Mouse (Mus musculus) heart, postnatal 10 days (tissue): ENCODE data around the gene Zfp94. TPM values are rescaled to one million over a fixed set of nuclear protein-coding genes. Genes with fewer than 3 reads are reported as not detected.
"Not testable (repeated sequence)": the region's sequence is repeated elsewhere in the genome, so short reads cannot be mapped to it uniquely, and the experiment has no call there.

Experiments used
- DNase-seq, 2 experiments: peaks; one replicate each; pipeline ENCODE4 v3.0.0; 2021
- intact Hi-C: fragments of 180-260 bp; cut with DNase I; formaldehyde crosslinking; loops from one replicate; pipeline ENCODE4 v1.15.1; 2025
- microRNA-seq, 2 experiments: library from miRNA; unstranded; fragments of <30 nt; microRNA quantifications; one replicate each; pipeline ENCODE4 v1.2.0; 2022
- total RNA-seq, 2 experiments: library from RNA; stranded (reverse); gene quantifications; 2 replicates each; pipeline ENCODE4 v1.2.3; 2021

The Zfp94 gene
- total RNA-seq, 2 experiments from 2014 or later = 2.2 to 2.5 TPM

DNA sequence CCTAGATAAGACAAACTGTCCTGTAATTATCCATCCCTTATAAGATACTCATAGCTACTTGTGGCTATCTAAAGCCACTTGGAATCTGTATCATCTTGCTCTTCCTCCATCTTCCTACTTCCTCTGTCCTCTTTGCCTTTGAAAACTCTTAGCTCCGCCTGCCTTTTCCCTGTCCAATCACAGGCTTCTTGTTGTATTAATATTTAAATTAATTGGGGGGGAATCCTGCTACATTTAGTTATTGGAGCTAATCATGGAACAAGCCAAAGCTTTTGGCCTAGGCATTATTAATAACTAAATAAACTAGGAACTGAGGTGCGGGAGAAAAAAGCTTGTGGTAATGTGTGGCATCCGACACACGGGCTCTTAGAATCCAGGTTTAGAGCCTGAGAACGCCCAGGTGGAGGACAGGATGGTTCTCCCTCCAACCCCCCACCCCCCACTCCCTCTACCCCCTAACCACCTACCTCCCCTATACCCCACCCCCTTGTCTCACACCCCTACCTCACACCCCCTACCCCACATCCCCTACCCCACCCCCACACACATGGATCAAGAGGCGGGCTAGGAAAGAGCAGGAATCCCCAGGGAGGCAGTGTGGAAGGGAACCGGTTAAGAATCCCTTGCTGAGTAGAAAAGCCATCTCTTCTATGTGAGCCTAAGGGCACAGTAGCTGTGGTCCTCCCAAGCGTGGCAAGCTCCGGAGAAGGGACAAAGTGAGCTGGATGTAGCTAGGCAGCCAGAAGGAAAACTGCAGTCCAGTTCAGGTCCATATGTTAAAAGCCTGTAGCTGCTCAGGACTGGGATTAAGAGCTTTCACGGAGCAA, 36.2 kb downstream of the Zfp94 start:
- no peak for DNase-seq
- intact Hi-C loops = no loop called here

GRCm38 (mm10) chr7:24278771-24279170, 37.7 kb downstream of the Zfp94 start:
- intact Hi-C loops, DNase-seq: not testable (repeated sequence)

- DNase-seq = no peak
- intact Hi-C loops = loop anchor here (5.0 kb wide), 1 partner anchor 142 kb away; the partner anchor contains the start of gene Zfp235
These were observed 42.0 kb downstream of the Zfp94 start for GRCm38 (mm10) chr7:24274456-24274855.

DNA sequence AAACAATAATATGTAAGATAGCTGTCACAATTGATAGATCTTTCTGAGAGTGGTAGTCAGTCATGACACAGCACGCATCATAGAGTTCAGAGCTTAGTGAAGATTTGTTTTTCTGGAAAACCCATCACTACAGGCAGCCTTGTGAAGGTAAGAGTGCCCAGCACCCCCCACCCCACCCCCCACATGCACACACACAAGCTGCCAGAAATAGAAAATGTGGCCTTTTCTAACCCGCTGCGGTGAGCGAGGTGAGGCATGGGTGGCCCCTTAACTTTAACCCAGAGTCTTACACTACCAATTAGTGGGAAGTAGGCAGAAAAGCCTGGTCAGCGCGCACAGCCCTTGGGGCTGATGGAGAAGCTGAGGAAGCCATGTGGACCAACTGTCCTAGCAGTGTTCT, 45.3 kb downstream of the Zfp94 start:
- intact Hi-C loops = loop anchor here (5.0 kb wide), 1 partner anchor 139 kb away; the partner anchor contains the start of gene Zfp235
- no peak for DNase-seq

DNA sequence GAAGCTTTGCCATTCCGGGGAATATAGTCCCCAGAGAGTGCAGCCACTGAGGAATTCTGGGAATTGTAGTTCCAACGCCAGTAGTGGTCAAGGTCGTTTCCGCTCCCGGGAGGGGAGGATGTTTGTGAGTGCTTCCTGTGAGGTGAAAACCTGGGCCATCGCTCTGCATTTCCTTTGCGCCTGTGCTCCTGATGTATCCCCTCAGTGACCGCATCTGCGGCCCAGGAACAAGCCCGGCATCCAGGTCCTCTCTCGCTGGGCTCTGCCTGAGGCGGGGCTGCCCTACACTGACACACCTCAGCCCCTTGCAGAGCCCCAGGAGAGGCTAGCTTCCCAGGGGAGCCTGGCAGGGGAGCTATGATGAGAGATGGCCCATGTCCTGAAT, 46.2 kb downstream of the Zfp94 start, which contains the start of gene Zfp93:
Gene Zfp93, plus strand, starts transcription at position 133 of the 385 bp plus-strand sequence.
- intact Hi-C loops = loop anchor here (1.0 to 5.0 kb wide), 2 partner anchors 16 to 138 kb away; partner anchors contain the start of genes Zfp108 and Zfp235
- DNase-seq = peak; percentile 80 to 81

DNA sequence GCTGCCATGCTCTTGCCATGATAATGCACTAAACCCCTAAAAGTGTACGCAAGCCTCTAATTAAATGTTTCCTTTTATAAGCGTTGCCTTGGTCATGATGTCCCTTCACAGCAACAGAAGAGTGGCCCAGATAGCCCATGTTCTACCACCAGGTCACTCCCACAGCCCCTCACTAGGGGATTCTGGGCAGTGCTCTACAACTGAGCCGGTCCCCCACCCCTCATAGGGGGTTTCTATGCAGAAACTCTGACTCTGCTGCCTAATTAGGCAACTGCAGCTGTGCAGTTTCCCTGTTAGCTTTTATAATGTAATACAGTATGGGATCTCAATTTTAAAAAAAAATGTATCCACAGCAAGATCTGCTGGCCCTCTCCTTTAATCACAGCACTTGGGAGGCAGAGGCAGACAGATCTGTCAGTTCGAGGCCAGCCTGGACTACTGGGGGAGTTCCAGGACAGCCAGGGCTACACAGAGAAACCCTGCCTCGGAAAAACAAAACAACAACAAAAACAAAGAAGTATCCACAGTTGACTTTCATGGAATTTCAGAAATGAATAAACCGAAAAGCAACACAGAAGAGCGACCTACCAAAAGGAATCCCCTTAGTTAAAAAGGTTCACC, 46.7 kb downstream of the Zfp94 start:
- intact Hi-C loops = loop anchor here (1.0 to 5.0 kb wide), 2 partner anchors 15 to 137 kb away; partner anchors contain the start of genes Zfp108 and Zfp235
- no peak for DNase-seq

DNA sequence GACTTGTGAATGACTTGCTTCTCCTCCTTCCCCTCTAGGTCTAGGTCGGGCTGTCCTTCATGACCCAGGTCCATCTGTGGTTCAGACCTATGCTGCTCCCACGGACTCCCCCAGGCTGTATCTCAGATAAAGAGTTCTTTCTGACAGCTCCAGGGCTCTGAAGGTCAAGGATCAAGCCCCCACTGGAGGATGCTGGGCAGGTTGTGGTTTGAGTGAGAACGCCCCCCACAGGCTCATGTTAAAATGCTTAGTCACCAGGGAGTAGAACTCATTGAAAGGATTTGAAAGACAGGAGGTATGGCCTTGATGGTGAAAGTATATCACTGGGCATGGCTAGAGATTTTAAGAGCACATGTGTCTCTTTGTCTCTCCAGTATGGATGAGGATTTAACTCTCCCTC, 47.2 kb downstream of the Zfp94 start:
- intact Hi-C loops = no loop called here
- DNase-seq = no peak

DNA sequence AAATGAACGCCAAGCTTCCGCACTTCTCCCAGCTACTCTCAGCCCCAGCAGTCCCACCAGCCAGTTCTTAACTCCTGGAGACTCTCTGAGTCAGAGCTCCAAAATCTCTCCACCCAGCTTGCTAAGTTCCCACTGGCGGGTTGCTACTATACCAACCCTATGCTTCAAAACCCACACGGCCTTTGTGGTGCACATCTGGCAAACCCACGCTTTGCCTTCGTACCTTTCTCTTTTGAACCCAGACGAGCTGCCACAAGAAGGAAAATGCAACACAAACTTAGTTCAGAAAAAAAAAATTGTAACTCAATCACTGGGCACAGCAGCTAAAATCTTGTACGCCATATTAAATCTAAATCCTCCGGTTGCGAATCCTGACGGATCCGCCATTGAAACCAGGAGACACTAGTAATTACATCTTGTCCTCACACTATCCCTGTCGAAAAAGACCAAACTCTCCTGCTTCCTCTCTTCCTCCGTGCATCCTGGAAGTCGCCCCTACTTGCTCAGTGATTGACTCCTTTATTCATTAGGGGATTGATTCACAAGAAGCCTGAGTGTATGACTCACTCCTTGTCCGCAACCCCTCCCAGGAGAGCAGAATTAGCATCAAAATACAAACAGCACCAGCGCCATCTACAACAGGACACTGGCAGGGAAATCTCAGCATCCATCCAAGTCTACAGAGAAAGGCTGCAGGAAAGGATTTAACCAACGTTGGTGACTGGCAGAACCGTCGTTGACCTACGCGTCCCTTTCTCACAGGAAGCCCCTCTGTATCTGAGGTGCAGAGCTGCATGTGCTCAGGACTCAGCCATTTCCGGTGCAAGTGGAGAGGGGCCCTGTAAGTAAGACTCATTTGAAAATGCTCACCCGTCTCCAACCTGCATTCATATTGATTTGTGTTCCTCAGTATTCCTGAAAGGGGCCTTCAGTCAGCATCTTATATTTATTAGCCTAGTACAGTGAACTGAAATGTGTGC, 48.0 kb downstream of the Zfp94 start:
- intact Hi-C loops = no loop called here
- DNase-seq = no peak

GRCm38 (mm10) chr7:24260000-24260312, 56.5 kb downstream of the Zfp94 start:
- intact Hi-C loops = loop anchor here (10.0 kb wide), 1 partner anchor 55 kb away; the partner anchor contains the start of gene Zfp94
- no peak for DNase-seq

GRCm38 (mm10) chr7:24259306-24259999, 57.0 kb downstream of the Zfp94 start:
- DNase-seq = no peak
- intact Hi-C loops = loop anchor here (10.0 kb wide), 1 partner anchor 55 kb away; the partner anchor contains the start of gene Zfp94

DNA sequence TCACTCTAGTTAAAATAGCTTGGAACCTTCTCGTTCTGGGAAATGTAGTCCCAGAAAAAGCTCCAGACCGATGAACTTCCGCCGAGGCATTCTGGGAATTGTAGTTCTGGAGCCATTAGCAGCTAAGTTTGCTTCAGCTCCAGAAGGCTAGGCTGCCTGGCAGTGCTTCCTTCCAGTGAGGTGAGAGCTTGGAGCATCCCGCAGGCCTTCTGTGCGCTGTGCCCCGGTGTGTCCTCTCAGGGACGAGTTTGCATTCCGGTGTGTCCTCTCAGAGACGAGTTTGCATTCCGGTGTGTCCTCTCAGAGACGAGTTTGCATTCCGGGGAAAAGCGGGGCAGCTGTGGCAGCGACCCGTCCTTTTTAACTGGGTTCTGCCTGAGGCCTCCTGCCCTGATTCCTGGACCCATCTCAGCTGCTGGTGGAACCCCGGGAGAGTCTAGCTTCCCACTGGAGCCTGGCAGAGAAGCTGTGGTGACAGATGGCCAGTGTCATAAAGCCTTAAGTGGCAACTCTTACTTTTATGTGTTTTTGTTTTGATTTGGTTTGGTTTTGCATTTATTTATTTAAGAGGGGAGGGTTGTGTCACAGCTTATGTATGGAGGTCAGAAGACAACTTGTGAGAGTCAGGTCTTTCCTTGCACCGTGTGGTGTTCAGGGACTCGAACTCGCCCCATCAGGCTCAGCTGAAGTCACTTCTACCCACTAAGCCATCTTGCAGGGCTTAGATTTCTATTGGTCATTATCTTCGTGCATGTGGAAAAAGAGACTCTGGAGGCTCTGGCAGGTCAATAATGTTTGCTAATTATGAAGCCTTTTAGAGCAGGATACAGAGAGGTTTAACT, 61.6 kb downstream of the Zfp94 start, which contains the start of gene Zfp108:
Gene Zfp108, plus strand, starts transcription at position 162 of the 842 bp plus-strand sequence.
- intact Hi-C loops = loop anchor here (1.0 to 10.0 kb wide), 4 partner anchors 15 to 123 kb away; partner anchors contain the start of genes Zfp235, Zfp93 and Zfp94
- DNase-seq = peak; percentile 90 to 91

DNA sequence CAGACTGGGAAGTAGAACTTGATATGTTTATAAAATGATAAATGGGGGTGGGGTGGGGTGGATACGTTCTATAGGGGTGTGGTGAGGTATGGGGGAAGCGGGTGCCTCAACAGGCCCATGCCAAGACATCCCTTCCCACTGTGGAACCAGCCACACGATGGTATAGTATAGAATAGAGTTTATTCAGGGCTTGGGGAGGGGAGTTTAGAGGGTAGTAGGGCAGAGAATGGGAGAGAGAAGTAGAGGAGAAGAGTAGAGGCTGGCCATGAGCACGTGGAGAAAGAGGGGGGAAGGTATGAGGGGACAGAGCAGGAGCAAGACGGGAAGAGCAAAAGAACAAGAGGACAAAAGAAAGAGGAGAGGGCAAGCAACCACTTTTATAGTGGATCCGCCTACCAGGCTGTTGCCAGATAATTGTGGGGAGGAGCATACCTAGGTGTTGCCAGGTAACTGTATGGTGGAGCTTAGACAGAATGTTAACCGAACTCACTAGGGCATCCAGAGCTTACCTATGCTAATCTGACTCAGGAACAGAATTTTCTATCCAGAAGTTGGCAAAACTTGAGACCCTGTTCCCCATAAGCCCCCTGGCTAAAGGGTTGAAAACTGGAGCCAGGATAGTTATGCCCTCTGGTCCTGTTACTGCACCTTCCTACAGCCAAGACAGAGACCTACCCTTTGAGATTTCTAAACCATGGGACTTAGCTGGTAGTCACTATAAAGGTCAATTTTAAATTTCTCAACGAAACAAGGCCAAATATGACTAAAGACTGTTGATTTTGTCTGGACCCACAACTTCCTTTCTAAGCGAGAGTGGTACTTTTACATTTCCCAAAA, 62.5 kb downstream of the Zfp94 start:
- intact Hi-C loops = loop anchor here (1.0 to 10.0 kb wide), 4 partner anchors 16 to 122 kb away; partner anchors contain the start of genes Zfp235, Zfp93 and Zfp94
- DNase-seq = no peak

Small RNA genes lying within 50 kb of the gene (microRNA-seq; reads per million reads assigned to microRNA genes)
- gene Gm27592 = 0 reads per million in 2 experiments

Other genes with a start within 250 kb of the Zfp94 start
- 10 to 100 TPM in 1 of 2 experiments, 1 to 10 TPM in 1; 9.5 to 10.3 TPM for gene Zfp180, start 234.7 kb downstream of the Zfp94 start, total RNA-seq
- gene Zfp112, start 204.4 kb downstream of the Zfp94 start, total RNA-seq = 1 to 10 TPM; 3.1 to 3.8 TPM
- 1 to 10 TPM; 4.6 to 6.0 TPM for gene Zfp235, start 182.5 kb downstream of the Zfp94 start, total RNA-seq
- gene Zfp114, start 141.6 kb downstream of the Zfp94 start, total RNA-seq = under 1 TPM; 0.12 to 0.19 TPM
- 1 to 10 TPM; 4.7 to 9.8 TPM for gene Zfp111, start 105.2 kb downstream of the Zfp94 start, total RNA-seq
- 1 to 10 TPM; 1.3 to 2.1 TPM for gene Zfp109, start 79.1 kb downstream of the Zfp94 start, total RNA-seq
- 1 to 10 TPM; 1.4 to 1.7 TPM for gene Zfp108, start 61.9 kb downstream of the Zfp94 start, total RNA-seq
- gene Zfp93, start 46.2 kb downstream of the Zfp94 start, total RNA-seq = 1 to 10 TPM; 3.5 to 5.0 TPM
- 1 to 10 TPM; 4.0 to 5.5 TPM for gene Zfp61, start 15.4 kb downstream of the Zfp94 start, total RNA-seq
- under 1 TPM in 1 of 2 experiments, not detected in 1; 0.31 TPM for gene Tescl, start 17.3 kb upstream of the Zfp94 start, total RNA-seq
- gene Lypd5, start 32.5 kb upstream of the Zfp94 start, total RNA-seq = not detected
- gene Kcnn4, start 53.6 kb upstream of the Zfp94 start, total RNA-seq = 1 to 10 TPM; 1.2 to 2.2 TPM
- 10 to 100 TPM; 12.8 to 14.9 TPM for gene Smg9, start 83.0 kb upstream of the Zfp94 start, total RNA-seq
- gene Irgc1, start 135.6 kb upstream of the Zfp94 start, total RNA-seq = not detected
- 1 to 10 TPM; 4.2 to 6.1 TPM for gene Plaur, start 145.8 kb upstream of the Zfp94 start, total RNA-seq
- gene Cadm4, start 165.4 kb upstream of the Zfp94 start, total RNA-seq = 10 to 100 TPM; 18.6 to 22.7 TPM
- gene Zfp428, start 190.3 kb upstream of the Zfp94 start, total RNA-seq = 10 to 100 TPM; 15.3 to 18.8 TPM
- gene AC161166.1, start 195.8 kb upstream of the Zfp94 start, total RNA-seq = not detected
- 10 to 100 TPM; 18.3 to 20.1 TPM for gene Irgq, start 214.0 kb upstream of the Zfp94 start, total RNA-seq
- gene Pinlyp, start 229.5 kb upstream of the Zfp94 start, total RNA-seq = not detected
- gene Xrcc1, start 229.6 kb upstream of the Zfp94 start, total RNA-seq = 10 to 100 TPM; 28.8 to 33.2 TPM